Mouse (Mus musculus) neural tube, embryonic 10.5 days (tissue): ENCODE results near the gene Il25.

Source experiments
- DNase-seq: peaks from one replicate; pipeline ENCODE4 v3.0.0-alpha.2; 2017; ENCODE audit warnings: low spot score; ENCODE audit errors: extremely low spot score

Il25 gene

GRCm38 (mm10) chr14:54932645-54933150 is at the start of gene Il25:
Gene Il25, plus strand, starts transcription at chr14:54932695.
- DNase-seq = no peak

GRCm38 (mm10) chr14:54883154-54884021 is 49.1 kb upstream of the Il25 start, which contains the start of the genes Bcl2l2 and Gm20521:
Gene Bcl2l2, plus strand, starts transcription at chr14:54883377.
Gene Gm20521, plus strand, starts transcription at chr14:54883441.
- DNase-seq = peak; percentile 88

DNA sequence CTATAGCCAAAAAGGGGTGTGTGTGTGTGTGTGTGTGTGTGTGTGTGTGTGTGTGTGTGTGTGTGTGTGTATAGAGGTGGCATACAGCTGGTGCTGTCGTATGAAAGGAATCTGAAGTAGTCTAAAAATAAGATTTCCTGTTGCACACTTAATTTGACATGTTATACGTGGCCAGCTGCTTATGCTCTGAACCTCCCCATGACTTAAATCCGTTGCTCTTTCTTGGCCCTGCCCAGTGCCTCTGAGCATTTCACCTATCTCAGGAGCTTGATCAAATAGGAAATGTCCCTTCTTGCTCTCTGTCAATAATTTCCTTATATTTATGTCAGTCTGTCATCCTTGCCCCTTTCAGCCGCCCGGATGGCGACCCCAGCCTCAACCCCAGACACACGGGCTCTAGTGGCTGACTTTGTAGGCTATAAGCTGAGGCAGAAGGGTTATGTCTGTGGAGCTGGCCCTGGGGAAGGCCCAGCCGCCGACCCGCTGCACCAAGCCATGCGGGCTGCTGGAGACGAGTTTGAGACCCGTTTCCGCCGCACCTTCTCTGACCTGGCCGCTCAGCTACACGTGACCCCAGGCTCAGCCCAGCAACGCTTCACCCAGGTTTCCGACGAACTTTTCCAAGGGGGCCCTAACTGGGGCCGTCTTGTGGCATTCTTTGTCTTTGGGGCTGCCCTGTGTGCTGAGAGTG is 48.3 kb upstream of the Il25 start:
- no peak for DNase-seq

GRCm38 (mm10) chr14:54885309-54885708 is 47.2 kb upstream of the Il25 start:
- no peak for DNase-seq

DNA sequence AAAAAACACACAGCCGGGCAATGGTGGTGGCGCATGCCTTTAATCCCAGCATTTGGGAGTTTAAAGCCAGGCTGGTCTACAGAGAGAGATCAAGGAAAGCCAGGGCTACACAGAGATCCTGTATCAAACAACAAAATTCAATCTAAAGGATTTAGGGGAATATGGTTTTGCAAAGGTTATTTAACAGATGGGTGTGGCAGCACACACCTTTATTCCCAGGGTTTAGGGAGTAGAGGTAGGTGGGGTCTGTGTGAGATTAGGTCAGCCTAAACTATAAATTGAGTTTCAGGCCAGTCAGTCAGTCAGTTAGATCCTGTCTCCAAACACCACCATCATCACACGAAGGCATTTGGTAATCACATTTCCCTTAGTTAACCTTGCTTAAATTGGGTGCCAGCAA is 40.3 kb upstream of the Il25 start, which contains the start of gene Pabpn1:
Pabpn1 (plus strand) TSS at position 301 of the 400 bp plus-strand sequence.
- DNase-seq = no peak

DNA sequence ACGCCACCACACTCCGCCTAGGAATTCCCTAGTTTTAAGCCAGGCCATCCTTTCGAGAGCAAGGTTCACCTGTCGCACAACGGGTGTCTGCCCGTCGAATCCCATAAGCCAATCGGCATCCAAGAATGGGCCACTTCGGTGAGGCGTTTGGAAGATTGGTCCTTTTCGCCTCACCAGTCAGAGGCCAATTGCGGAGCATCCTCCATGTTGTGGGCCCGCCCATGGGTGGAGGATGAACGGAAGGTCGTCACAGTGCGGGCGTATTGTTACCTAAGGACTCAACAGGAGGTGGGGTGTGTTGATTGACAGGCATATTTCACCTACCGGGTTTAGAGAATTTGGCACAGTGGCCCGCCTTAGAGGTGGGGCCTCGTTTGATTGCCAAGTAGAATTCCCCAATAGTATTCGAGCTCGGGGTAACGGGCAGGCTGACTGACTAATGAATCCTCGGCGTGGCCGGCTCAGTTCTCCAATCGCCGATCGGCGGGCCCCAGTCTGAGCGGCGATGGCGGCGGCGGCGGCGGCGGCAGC is 38.8 kb upstream of the Il25 start:
- peak; percentile 93 for DNase-seq

- peak; percentile 67 for DNase-seq
Measured at GRCm38 (mm10) chr14:54894296-54895151, 38.0 kb upstream of the Il25 start.

DNA sequence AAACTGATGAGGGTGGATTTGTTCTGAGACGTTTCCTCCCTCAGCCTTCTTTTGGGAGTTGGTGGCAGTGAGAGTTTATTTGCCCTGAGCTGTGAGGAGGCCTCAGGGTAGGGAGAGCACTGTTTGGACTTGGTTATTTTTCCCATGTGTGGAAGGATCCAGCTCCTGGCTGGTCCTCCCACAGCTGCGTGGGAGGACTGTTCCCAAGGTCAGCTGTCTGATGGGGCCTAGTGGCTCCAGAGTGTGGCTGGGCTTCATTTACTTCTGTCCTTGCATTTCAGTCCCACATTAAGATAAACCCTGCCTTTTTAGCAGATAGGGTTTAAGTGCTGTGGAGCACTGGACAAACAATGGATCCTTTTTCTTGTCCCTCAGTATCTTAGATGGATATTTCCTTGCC is 35.0 kb upstream of the Il25 start:
- no peak for DNase-seq

- peak; percentile 70 for DNase-seq
Measured at GRCm38 (mm10) chr14:54900383-54900782, 32.1 kb upstream of the Il25 start.

DNA sequence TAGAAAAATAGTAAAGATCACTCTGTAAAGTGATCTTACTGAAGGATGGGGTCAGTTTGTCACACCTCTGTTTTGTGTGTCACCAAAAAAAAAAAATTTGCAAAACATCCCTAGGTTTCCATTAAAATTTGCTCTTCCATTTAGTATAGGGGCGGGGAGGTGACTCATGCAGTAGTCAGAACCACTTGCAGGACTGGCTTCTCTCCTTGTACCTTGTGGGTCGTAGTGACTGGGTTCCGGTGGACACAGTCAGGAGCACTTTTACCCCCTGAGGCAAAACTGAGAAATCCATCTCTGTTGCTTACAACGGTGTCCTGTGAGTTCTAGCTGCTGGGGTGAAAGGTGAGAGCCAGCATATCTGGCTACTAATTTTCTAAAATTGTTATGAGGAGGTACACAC is 28.9 kb upstream of the Il25 start:
- no peak for DNase-seq

GRCm38 (mm10) chr14:54908682-54909081 is 23.8 kb upstream of the Il25 start:
- no peak for DNase-seq

DNA sequence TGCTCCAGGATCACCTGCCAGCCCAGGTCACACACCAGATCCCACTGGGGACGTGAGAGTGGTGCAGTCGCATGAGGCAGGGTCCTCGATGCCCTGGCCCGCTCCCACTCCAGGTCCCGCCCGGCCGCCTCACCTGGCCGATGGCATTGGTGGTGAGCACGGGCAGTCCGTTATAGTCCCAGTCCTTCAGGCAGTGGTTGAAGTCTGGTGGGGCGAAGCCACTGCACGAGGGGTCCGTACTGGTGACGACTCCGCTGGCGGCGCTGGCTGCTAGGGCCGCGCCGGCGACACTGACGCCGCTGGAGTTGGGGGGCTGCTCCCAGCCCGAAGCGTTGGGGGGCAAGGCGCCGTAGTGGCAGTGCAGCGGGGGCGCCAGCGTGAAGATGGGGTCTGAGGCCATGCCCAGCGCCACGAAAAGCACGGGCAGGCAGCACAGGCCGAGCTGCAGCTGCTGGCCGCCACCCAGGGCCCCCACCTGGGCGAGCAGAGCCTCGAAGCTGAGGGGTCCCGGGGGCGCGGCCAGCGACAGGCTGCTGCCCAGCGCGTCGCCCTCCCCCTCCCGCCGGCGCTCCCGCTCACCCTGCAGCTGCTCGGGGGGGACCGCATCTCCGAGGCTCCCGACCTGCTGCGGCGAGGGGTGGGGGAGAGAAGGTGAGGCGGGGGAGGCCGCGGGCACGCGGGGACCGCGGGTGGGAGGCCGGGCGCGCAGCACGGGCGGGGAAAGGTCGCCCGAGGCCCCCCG is 20.2 kb upstream of the Il25 start:
- DNase-seq = peak; percentile 40

GRCm38 (mm10) chr14:54912886-54913285 is 19.6 kb upstream of the Il25 start, which contains the start of gene Slc22a17:
Gene Slc22a17, minus strand, starts transcription at chr14:54913132.
- peak; percentile 80 for DNase-seq

DNA sequence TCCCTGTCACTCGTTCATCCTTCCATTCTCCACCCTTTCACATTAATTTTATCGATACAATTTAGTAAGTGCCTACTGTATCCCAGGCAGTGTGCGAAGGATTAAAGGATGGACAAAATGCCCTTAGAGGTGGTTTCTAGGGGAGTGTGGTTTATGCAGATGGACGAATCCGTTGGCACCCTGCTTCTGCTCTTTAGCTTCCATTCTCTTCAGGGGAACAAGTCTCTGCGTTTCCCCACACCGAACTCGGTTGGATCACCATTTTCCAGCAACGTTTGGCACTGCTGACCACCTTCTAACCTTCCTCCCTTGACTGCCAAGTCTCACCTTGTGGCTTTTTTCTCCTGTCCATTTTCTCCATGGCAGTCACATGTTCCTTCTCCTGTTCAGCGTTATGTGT is 19.2 kb upstream of the Il25 start:
- no peak for DNase-seq

DNA sequence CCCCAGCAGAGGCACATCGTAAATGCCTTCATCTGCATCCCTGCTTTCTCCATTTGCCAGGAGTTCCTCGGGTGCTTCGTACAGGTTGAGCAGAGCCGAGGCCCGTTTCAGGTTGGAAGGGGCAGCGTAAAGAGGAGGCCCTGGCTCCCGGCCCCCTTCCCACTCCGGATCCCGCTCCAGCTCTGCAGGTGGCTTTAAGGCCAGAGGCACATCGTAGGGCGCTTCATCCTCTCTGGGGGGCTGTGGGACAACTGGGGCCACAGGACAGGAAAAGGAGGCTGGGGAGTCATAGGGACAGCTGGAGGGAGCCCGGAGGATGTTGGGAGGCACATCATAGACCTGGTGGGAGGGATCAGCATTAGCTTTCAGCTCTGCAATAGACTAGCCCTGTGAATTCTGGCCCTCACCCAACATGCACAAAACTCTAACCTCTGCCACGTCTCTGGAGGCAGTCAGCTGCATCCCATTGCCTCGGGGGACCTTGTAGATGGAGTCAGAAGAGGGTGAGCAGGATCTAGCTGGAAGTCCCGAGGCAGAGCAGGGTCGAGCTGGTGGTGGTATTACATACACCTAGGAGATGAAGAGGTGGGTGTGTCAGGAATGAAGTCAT is 12.3 kb upstream of the Il25 start:
- DNase-seq = no peak

DNA sequence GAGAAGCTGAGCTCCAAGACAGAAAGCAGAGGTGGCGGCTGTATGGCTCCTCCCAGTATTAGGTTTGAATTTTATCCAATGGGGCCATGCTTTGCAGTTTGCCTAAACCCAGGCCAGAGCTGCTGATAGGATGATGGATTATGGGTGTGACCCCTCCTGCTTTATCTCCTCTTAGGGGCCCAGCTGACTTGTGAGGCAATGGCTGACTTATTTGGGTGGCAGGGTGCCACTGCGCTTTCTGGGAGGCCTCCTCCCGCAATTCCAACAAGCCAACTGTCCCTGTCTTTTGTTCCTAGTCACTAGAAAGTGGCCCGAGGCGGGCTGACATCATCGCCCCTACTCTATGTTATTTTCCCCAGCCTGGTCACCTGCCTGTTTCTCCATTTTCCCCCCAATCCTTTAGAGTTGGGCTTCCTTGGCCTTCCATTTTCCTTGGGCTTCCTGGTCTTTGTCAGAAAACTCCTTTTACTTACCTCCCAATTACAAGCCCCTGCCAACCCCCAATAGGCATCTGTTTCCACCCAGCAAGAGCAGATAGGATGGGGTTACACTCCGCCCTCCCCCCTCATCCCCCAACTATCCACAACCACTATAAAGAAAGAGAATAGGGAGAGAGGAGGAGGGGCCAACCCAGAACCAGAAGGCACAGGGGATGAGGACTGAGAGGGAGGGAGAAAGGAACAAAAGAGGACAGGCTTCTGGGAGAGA is 7.7 kb upstream of the Il25 start:
- DNase-seq = peak; percentile 67

- peak; percentile 83 for DNase-seq
Measured at GRCm38 (mm10) chr14:54925349-54926342, 6.8 kb upstream of the Il25 start, which contains the start of gene Efs. Gene Efs, minus strand, starts transcription at chr14:54926126.
